Mouse (Mus musculus) embryonic facial prominence, embryonic 11.5 days (tissue): ENCODE measurements around the gene Rexo1. TPM values are rescaled to one million over a fixed set of nuclear protein-coding genes. Genes with fewer than 3 reads are reported as not detected.

Experiments
- ATAC-seq: fragments of 200-750 bp; cut with Nextera tagmentation; replicated peaks from 2 replicates; pipeline ENCODE4 v1.8.0; 2017; ENCODE audit warnings: low read depth; ENCODE audit not compliant: insufficient number of reproducible peaks, low FRiP score, low TSS enrichment
- DNase-seq: peaks from one replicate; pipeline ENCODE4 v3.0.0-alpha.2; 2015; ENCODE audit warnings: low spot score
- H3K27ac ChIP-seq: fragments of 300-500 bp; sonication (generic); replicated peaks from 2 replicates; pipeline ENCODE4 v1.5.1; 2014; ENCODE audit warnings: mild to moderate bottlenecking, low read depth, low read length, control low read depth
- H3K27me3 ChIP-seq: fragments of 300-500 bp; sonication (generic); 2 replicates; pipeline ENCODE4 v1.6.1; 2014; ENCODE audit warnings: mild to moderate bottlenecking, low read length, moderate library complexity, mixed read lengths; ENCODE audit not compliant: control insufficient read depth, insufficient read depth
- H3K36me3 ChIP-seq: fragments of 300-500 bp; sonication (generic); replicated peaks from 2 replicates; pipeline ENCODE4 v1.6.1; 2014; ENCODE audit warnings: low read depth, mild to moderate bottlenecking, low read length, moderate library complexity, mixed read lengths; ENCODE audit not compliant: control insufficient read depth, insufficient read depth
- H3K4me1 ChIP-seq: fragments of 300-500 bp; sonication (generic); 2 replicates; pipeline ENCODE4 v1.6.1; 2014; ENCODE audit warnings: low read length, mixed read lengths; ENCODE audit not compliant: control insufficient read depth, insufficient read depth
- H3K4me2 ChIP-seq: fragments of 300-500 bp; sonication (generic); 2 replicates; pipeline ENCODE4 v1.6.1; 2014; ENCODE audit warnings: low read depth, mild to moderate bottlenecking, control low read depth, low read length, moderate library complexity
- H3K4me3 ChIP-seq: fragments of 300-500 bp; sonication (generic); 2 replicates; pipeline ENCODE4 v1.5.1; 2014; ENCODE audit warnings: low read depth, low read length, control low read depth
- H3K9ac ChIP-seq: fragments of 300-500 bp; sonication (generic); replicated peaks from 2 replicates; pipeline ENCODE4 v1.6.1; 2014; ENCODE audit warnings: mild to moderate bottlenecking, control low read depth, low read length
- H3K9me3 ChIP-seq: fragments of 300-500 bp; sonication (generic); replicated peaks from 2 replicates; pipeline ENCODE4 v1.6.1; 2016; ENCODE audit warnings: mild to moderate bottlenecking, low read length, inconsistent platforms, mixed read lengths; ENCODE audit not compliant: control insufficient read depth
- WGBS: fragments of 180-500 bp; shearing (Covaris S2); extraction: QIAGEN DNeasy Blood & Tissue Kit; methylation state at CpG from one replicate; pipeline ENCODE4 v1.1.7; 2014; 5-methylcytosine and 5-hydroxymethylcytosine counted together
- polyA plus RNA-seq: library from polyadenylated mRNA; unstranded; fragments of >200 nt; fragmentation: Nextera tagmentation; extraction: Ambion mirVana; gene quantifications from 2 replicates; pipeline ENCODE4 v1.2.1, GENCODE M21; 2014

Rexo1 gene
- polyA plus RNA-seq, 1 experiment from 2014 or later = 17.1 TPM

- Histone ChIP-seq H3K4me3 (no peak overlapping the region), H3K36me3 (no peaks in the 10 kb centered on the region), H3K4me1 (peaks cover 4% of the 10 kb centered on the region; the same call in 1 of the 2 replicates), H3K27me3 (no peaks in the 10 kb centered on the region), H3K4me2 (no peak overlapping the region), H3K9ac (no peak overlapping the region), H3K27ac (no peak overlapping the region), H3K9me3 (no peaks in the 10 kb centered on the region)
- 96% methylated on average over 7 of the region's 7 CpGs for WGBS
- no peak for DNase-seq
- ATAC-seq = no peak
Observed at GRCm38 (mm10) chr10:80559431-80559830, 1.9 kb downstream of the Rexo1 start.

- 35% methylated on average over 5 of the region's 5 CpGs for WGBS
- no peak overlapping the region for H3K4me2 ChIP-seq
- no peak overlapping the region for H3K9ac ChIP-seq
- H3K36me3 ChIP-seq = no peaks in the 10 kb centered on the region
- no peak overlapping the region for H3K27ac ChIP-seq
- no peak for ATAC-seq
- H3K4me1 ChIP-seq = peaks cover 4% of the 10 kb centered on the region; the same call in 1 of the 2 replicates
- H3K4me3 ChIP-seq = no peak overlapping the region
- DNase-seq = peak; percentile 74
- H3K9me3 ChIP-seq = no peaks in the 10 kb centered on the region
- H3K27me3 ChIP-seq = no peaks in the 10 kb centered on the region
Observed at GRCm38 (mm10) chr10:80557346-80557965, 3.9 kb downstream of the Rexo1 start.

- Histone ChIP-seq H3K27ac (no peak overlapping the region), H3K4me3 (no peak overlapping the region), H3K4me2 (no peak overlapping the region), H3K9me3 (no peaks in the 10 kb centered on the region), H3K36me3 (no peaks in the 10 kb centered on the region), H3K27me3 (no peaks in the 10 kb centered on the region), H3K9ac (no peak overlapping the region), H3K4me1 (no peaks in the 10 kb centered on the region)
- DNase-seq (no peak), ATAC-seq (no peak)
- WGBS = 89% methylated on average over 6 of the region's 6 CpGs
Observed at GRCm38 (mm10) chr10:80553997-80554396, 7.4 kb downstream of the Rexo1 start.

- no peak overlapping the region for H3K9ac ChIP-seq
- no peak overlapping the region for H3K4me3 ChIP-seq
- WGBS = 89% methylated on average over 8 of the region's 8 CpGs
- DNase-seq (no peak), ATAC-seq (no peak)
- no peaks in the 10 kb centered on the region for H3K4me1 ChIP-seq
- no peaks in the 10 kb centered on the region for H3K36me3 ChIP-seq
- H3K4me2 ChIP-seq = no peak overlapping the region
- no peaks in the 10 kb centered on the region for H3K27me3 ChIP-seq
- no peaks in the 10 kb centered on the region for H3K9me3 ChIP-seq
- H3K27ac ChIP-seq = no peak overlapping the region
Observed at GRCm38 (mm10) chr10:80553575-80553974, 7.8 kb downstream of the Rexo1 start.

GRCm38 (mm10) chr10:80552364-80552763 is 9.0 kb downstream of the Rexo1 start:
- H3K9me3 ChIP-seq = no peaks in the 10 kb centered on the region
- H3K27ac ChIP-seq = no peak overlapping the region
- no peak overlapping the region for H3K4me3 ChIP-seq
- no peak overlapping the region for H3K9ac ChIP-seq
- 65% methylated on average over 9 of the region's 9 CpGs for WGBS
- H3K27me3 ChIP-seq = no peaks in the 10 kb centered on the region
- no peaks in the 10 kb centered on the region; the same call in none of the 2 replicates for H3K36me3 ChIP-seq
- no peak overlapping the region for H3K4me2 ChIP-seq
- ATAC-seq = no peak
- no peak for DNase-seq
- no peaks in the 10 kb centered on the region for H3K4me1 ChIP-seq

- ATAC-seq (no peak), DNase-seq (no peak)
- Histone ChIP-seq H3K9me3 (no peaks in the 10 kb centered on the region), H3K4me1 (no peaks in the 10 kb centered on the region), H3K9ac (no peak overlapping the region), H3K4me2 (no peak overlapping the region), H3K4me3 (no peak overlapping the region), H3K36me3 (peaks cover 1% of the 10 kb centered on the region), H3K27me3 (no peaks in the 10 kb centered on the region), H3K27ac (no peak overlapping the region)
- WGBS = 91% methylated on average over 21 of the region's 21 CpGs
Observed at GRCm38 (mm10) chr10:80549279-80549678, 12.1 kb downstream of the Rexo1 start.

- 78% methylated on average over 10 of the region's 10 CpGs for WGBS
- Histone ChIP-seq H3K9me3 (no peaks in the 10 kb centered on the region), H3K4me3 (no peak overlapping the region), H3K27me3 (no peaks in the 10 kb centered on the region), H3K4me1 (no peaks in the 10 kb centered on the region), H3K36me3 (peaks cover 5% of the 10 kb centered on the region), H3K4me2 (no peak overlapping the region), H3K27ac (no peak overlapping the region), H3K9ac (no peak overlapping the region)
- DNase-seq (peak; percentile 65), ATAC-seq (no peak; the same call in 1 of the 2 replicates)
Observed at GRCm38 (mm10) chr10:80548428-80549006, 12.8 kb downstream of the Rexo1 start.

GRCm38 (mm10) chr10:80547539-80547938 is 13.8 kb downstream of the Rexo1 start:
- no peak overlapping the region for H3K27ac ChIP-seq
- no peak overlapping the region for H3K9ac ChIP-seq
- no peaks in the 10 kb centered on the region for H3K4me1 ChIP-seq
- DNase-seq (no peak), ATAC-seq (no peak)
- H3K36me3 ChIP-seq = peaks cover 6% of the 10 kb centered on the region
- H3K4me2 ChIP-seq = no peak overlapping the region
- no peak overlapping the region for H3K4me3 ChIP-seq
- no peaks in the 10 kb centered on the region for H3K27me3 ChIP-seq
- no peaks in the 10 kb centered on the region for H3K9me3 ChIP-seq
- 88% methylated on average over 15 of the region's 15 CpGs for WGBS
